Mouse (Mus musculus): ENCODE data around the gene Zfp53. TPM values are rescaled to one million over a fixed set of nuclear protein-coding genes. Genes with fewer than 3 reads are reported as not detected.

Gene Zfp53
- polyA plus RNA-seq, 1 experiment: 6.8 TPM

DNA sequence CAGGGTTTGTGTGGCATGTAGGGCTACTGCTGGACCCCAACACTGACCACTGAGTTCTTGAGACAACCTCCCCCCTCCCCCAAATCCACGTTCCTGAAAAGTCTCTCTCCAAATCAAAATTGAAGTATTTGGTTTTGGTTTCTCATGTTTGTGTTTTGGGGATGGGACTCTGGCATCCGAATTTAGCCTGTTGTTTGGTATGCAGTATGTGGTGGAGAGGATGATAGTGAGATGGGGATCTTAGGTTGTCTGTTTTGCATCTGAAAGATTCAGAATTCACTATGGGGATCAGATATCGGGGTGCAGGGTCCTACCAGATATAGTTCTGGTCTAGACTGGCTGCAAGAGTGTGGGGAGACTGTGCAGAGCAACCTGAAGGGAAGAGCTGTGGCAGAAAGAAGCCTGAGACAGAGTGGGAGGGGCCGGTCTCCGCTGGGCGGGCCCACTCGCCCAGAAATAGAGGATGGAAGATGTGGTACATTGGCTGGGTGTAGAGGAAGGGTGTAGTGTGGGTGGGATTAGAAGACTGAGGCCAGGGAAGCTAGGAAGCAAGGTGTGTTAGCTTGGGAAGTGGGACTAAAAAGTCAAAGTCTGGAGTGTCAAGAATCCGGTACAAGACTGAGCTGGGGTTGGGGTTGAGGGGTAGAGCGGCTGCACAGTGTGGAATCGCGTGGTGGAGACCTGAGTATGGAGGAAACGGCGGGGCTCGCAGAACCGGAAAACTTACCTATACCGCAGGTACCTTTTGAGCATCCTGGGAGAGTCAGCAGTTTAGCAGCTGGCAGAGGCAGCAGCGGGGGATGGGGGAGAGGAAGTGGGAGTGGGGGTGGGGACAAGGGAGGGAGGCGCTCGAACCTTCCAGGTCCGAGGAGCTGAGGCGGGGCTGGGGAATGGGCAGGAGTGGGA, 46.6 kb downstream of the Zfp53 start, which contains the start of gene Zfp52:
Gene Zfp52, plus strand, starts transcription at position 444 of the 906 bp plus-strand sequence.
- peak within 1 kb of the TSS; percentile 85 for H3K4me3 ChIP-seq (replicated peaks; ENCODE audit: control insufficient read depth, low read depth, low read length)
- TF ChIP-seq CTCF (IDR thresholded peaks at IDR 0.05; ENCODE audit: control insufficient read depth, insufficient read depth, low read length): no peak
- TF ChIP-seq POLR2A (IDR thresholded peaks at IDR 0.05; ENCODE audit: borderline replicate concordance, control insufficient read depth, low read depth, low read length): no peak

DNA sequence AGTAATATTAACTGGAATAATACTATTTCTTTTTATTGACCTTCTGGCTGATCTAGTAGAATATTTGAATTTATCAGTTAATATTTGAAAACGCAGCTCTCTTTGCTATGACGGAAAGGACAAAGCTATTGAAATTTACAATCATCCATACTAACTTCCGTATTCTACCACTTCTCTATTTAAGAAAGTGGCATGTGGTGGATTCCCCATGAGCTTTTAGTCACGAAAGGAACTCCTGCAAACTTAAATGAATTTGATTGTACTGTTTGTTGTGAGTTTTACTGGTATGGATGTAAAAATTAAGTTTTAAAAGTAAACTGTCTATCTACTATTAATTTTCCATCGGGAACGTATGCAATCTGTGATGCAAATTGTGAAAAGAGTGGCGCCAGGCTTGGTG, 47.3 kb downstream of the Zfp53 start:
- Histone ChIP-seq H3K27ac (ENCODE audit: control insufficient read depth, insufficient read depth, low read depth, low read length, poor library complexity) (peak overlapping the region; percentile 49; the same call in 1 of the 2 replicates), H3K4me1 (ENCODE audit: control insufficient read depth, insufficient read depth, low read length) (no peaks in the 10 kb centered on the region; the same call in 1 of the 2 replicates), H3K4me3 (replicated peaks; ENCODE audit: control insufficient read depth, low read depth, low read length) (peak overlapping the region; percentile 85)
- WGBS: 15% methylated on average over 7 of the region's 7 CpGs
- no peak for TF ChIP-seq CTCF (IDR thresholded peaks at IDR 0.05; ENCODE audit: control insufficient read depth, insufficient read depth, low read length)
- TF ChIP-seq POLR2A (IDR thresholded peaks at IDR 0.05; ENCODE audit: borderline replicate concordance, control insufficient read depth, low read depth, low read length): no peak

More for the DNA sequence above, 46.6 kb downstream of the Zfp53 start, which contains the start of gene Zfp52:
- Histone ChIP-seq H3K4me1 (ENCODE audit: control insufficient read depth, insufficient read depth, low read length) (no peaks in the 10 kb centered on the region; the same call in 1 of the 2 replicates), H3K27ac (ENCODE audit: control insufficient read depth, insufficient read depth, low read depth, low read length, poor library complexity) (peak within 1 kb of the TSS; percentile 74)
- WGBS: under 1% methylated on average over 21 of the region's 21 CpGs

DNA sequence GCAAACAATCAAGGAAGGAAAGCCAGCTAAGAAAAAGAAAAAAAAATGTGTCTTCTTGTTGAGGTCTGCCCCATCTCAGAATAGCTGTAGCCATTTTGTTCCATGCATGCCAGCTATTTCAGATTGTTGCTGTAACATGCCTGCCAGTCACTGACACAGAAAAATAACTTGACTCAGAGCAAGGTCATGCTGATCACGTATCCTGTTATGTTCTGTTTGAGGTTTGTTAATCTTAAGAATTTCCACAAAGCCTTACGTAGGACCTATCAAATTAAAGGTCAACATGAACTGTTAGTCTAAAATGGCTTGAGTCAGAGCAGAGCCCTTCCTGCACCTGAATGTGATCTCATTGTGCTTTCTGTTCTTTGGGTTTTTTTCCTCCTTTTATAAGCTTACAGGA, 47.9 kb downstream of the Zfp53 start:
- TF ChIP-seq POLR2A (IDR thresholded peaks at IDR 0.05; ENCODE audit: borderline replicate concordance, control insufficient read depth, low read depth, low read length): no peak
- TF ChIP-seq CTCF (IDR thresholded peaks at IDR 0.05; ENCODE audit: control insufficient read depth, insufficient read depth, low read length): no peak
- Histone ChIP-seq H3K4me3 (replicated peaks; ENCODE audit: control insufficient read depth, low read depth, low read length) (no peak overlapping the region), H3K4me1 (ENCODE audit: control insufficient read depth, insufficient read depth, low read length) (no peaks in the 10 kb centered on the region; the same call in 1 of the 2 replicates), H3K27ac (ENCODE audit: control insufficient read depth, insufficient read depth, low read depth, low read length, poor library complexity) (no peak overlapping the region)
- 36% methylated on average over 2 of the region's 2 CpGs for WGBS

DNA sequence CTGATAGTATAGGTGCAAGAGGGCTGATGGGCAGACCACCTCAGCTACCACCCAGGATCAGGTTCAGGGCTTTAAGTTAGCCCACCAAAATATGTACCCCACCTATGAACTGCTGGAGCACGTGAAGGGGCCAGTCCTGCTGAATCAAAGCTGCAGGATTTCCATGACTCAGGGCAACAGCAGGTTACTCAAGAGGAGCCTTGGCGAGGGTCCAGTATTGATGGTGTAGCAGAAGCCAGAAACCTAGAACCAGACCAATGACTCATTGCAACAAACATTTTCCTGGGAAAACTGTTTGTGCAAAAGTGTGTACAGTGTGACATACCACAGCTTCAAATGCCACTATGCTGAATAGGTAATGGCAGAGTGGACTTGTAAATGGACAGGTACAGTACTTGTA, 69.0 kb downstream of the Zfp53 start:
- Histone ChIP-seq H3K4me3 (replicated peaks; ENCODE audit: control insufficient read depth, low read depth, low read length) (no peak overlapping the region), H3K27ac (ENCODE audit: control insufficient read depth, insufficient read depth, low read depth, low read length, poor library complexity) (no peak overlapping the region), H3K4me1 (ENCODE audit: control insufficient read depth, insufficient read depth, low read length) (no peaks in the 10 kb centered on the region)
- WGBS: 71% methylated on average over 2 of the region's 2 CpGs
- TF ChIP-seq POLR2A (IDR thresholded peaks at IDR 0.05; ENCODE audit: borderline replicate concordance, control insufficient read depth, low read depth, low read length) (no peak), CTCF (IDR thresholded peaks at IDR 0.05; ENCODE audit: control insufficient read depth, insufficient read depth, low read length) (no peak)

Other genes with a start within 250 kb of the Zfp53 start
- not detected in 2 replicates for gene Vmn1r235, start 232.6 kb upstream of the Zfp53 start, polyA plus RNA-seq (2011; ENCODE audit: insufficient read depth, insufficient read length, low replicate concordance, missing spikeins)
- 0.32 TPM in 1 of 2 replicates, not detected in the other for gene Vmn1r236, start 206.1 kb upstream of the Zfp53 start, polyA plus RNA-seq (2011; ENCODE audit: insufficient read depth, insufficient read length, low replicate concordance, missing spikeins)
- not detected in 2 replicates for gene Vmn1r237, start 177.1 kb upstream of the Zfp53 start, polyA plus RNA-seq (2011; ENCODE audit: insufficient read depth, insufficient read length, low replicate concordance, missing spikeins)
- gene Zfp677, start 105.2 kb upstream of the Zfp53 start, polyA plus RNA-seq (2011; ENCODE audit: insufficient read depth, insufficient read length, low replicate concordance, missing spikeins): 0.77 and 1.9 TPM in 2 replicates
- gene Zfp54, start 65.8 kb upstream of the Zfp53 start, polyA plus RNA-seq (2011; ENCODE audit: insufficient read depth, insufficient read length, low replicate concordance, missing spikeins): 0.77 and 4.6 TPM in 2 replicates
- 3.2 and 6.0 TPM in 2 replicates for gene Zfp51, start 38.6 kb upstream of the Zfp53 start, polyA plus RNA-seq (2011; ENCODE audit: insufficient read depth, insufficient read length, low replicate concordance, missing spikeins)
- gene Zfp52, start 46.5 kb downstream of the Zfp53 start, polyA plus RNA-seq (2011; ENCODE audit: insufficient read depth, insufficient read length, low replicate concordance, missing spikeins): 3.3 and 4.0 TPM in 2 replicates
- gene Zfp948, start 78.0 kb downstream of the Zfp53 start, polyA plus RNA-seq (2011; ENCODE audit: insufficient read depth, insufficient read length, low replicate concordance, missing spikeins): 1.7 and 2.6 TPM in 2 replicates
- 1.2 and 1.5 TPM in 2 replicates for gene Zfp983, start 161.6 kb downstream of the Zfp53 start, polyA plus RNA-seq (2011; ENCODE audit: insufficient read depth, insufficient read length, low replicate concordance, missing spikeins)
- 15.0 and 28.9 TPM in 2 replicates for gene Gm10226, start 202.9 kb downstream of the Zfp53 start, polyA plus RNA-seq (2011; ENCODE audit: insufficient read depth, insufficient read length, low replicate concordance, missing spikeins)
- gene Zfp760, start 218.7 kb downstream of the Zfp53 start, polyA plus RNA-seq (2011; ENCODE audit: insufficient read depth, insufficient read length, low replicate concordance, missing spikeins): 0.85 and 2.6 TPM in 2 replicates
- gene Zfp229, start 241.8 kb downstream of the Zfp53 start, polyA plus RNA-seq (2011; ENCODE audit: insufficient read depth, insufficient read length, low replicate concordance, missing spikeins): 3.1 TPM in 1 of 2 replicates, not detected in the other

Measured in bone marrow, adult 2 months (tissue).